Mouse (Mus musculus): ENCODE results near the gene Supt6. TPM values are rescaled to one million over a fixed set of nuclear protein-coding genes. Genes with fewer than 3 reads are reported as not detected.
A peak's percentile ranks its signal among the peaks of the same experiment; 100 is the strongest.

Gene Supt6
- polyA plus RNA-seq, 1 experiment from 2014 or later, result 30.9 TPM

- no peak for ATAC-seq (replicated peaks; ENCODE audit: low FRiP score)
Observed at GRCm38 (mm10) chr11:78245261-78245626, 543 bp downstream of the Supt6 start.

GRCm38 (mm10) chr11:78240193-78240857, 5.5 kb downstream of the Supt6 start:
- peaks cover 14% of the 10 kb centered on the region for H3K4me1 ChIP-seq (replicated peaks; ENCODE audit: control insufficient read depth, insufficient read depth, low read length)
- no peaks in the 10 kb centered on the region for H3K9me3 ChIP-seq (ENCODE audit: control insufficient read depth, low read length)
- H3K9ac ChIP-seq (ENCODE audit: low read depth, low read length), result no peak overlapping the region
- WGBS, result 92% methylated on average over 9 of the region's 9 CpGs
- H3K27ac ChIP-seq (ENCODE audit: low read depth, low read length), result no peak overlapping the region
- no peak overlapping the region for H3K4me2 ChIP-seq
- H3K4me3 ChIP-seq (ENCODE audit: low read depth, low read length), result no peak overlapping the region
- ATAC-seq (replicated peaks; ENCODE audit: low FRiP score) (no peak), DNase-seq (ENCODE audit: low spot score) (no peak)
- no peaks in the 10 kb centered on the region for H3K27me3 ChIP-seq (replicated peaks; ENCODE audit: control insufficient read depth, insufficient read depth, low read length)
- H3K36me3 ChIP-seq (ENCODE audit: control insufficient read depth, insufficient read depth, low read length), result peaks cover 23% of the 10 kb centered on the region

More at GRCm38 (mm10) chr11:78245261-78245626, 543 bp downstream of the Supt6 start:
- peak overlapping the region; percentile 94 for H3K9ac ChIP-seq (ENCODE audit: low read depth, low read length)
- peaks cover 21% of the 10 kb centered on the region for H3K4me1 ChIP-seq (replicated peaks; ENCODE audit: control insufficient read depth, insufficient read depth, low read length)
- WGBS, result under 1% methylated on average over 19 of the region's 19 CpGs
- no peaks in the 10 kb centered on the region for H3K27me3 ChIP-seq (replicated peaks; ENCODE audit: control insufficient read depth, insufficient read depth, low read length)
- peak overlapping the region; percentile 85 for H3K27ac ChIP-seq (ENCODE audit: low read depth, low read length)
- no peaks in the 10 kb centered on the region for H3K9me3 ChIP-seq (ENCODE audit: control insufficient read depth, low read length)
- peaks cover 5% of the 10 kb centered on the region for H3K36me3 ChIP-seq (ENCODE audit: control insufficient read depth, insufficient read depth, low read length)
- peak overlapping the region; percentile 99 for H3K4me3 ChIP-seq (ENCODE audit: low read depth, low read length)
- H3K4me2 ChIP-seq, result peak overlapping the region; percentile 75
- no peak for DNase-seq (ENCODE audit: low spot score)

GRCm38 (mm10) chr11:78231518-78231917, 14.3 kb downstream of the Supt6 start:
- Histone ChIP-seq H3K4me3 (ENCODE audit: low read depth, low read length) (no peak overlapping the region), H3K9ac (ENCODE audit: low read depth, low read length) (no peak overlapping the region), H3K9me3 (ENCODE audit: control insufficient read depth, low read length) (no peaks in the 10 kb centered on the region), H3K36me3 (ENCODE audit: control insufficient read depth, insufficient read depth, low read length) (peaks cover 61% of the 10 kb centered on the region), H3K4me2 (no peak overlapping the region), H3K27ac (ENCODE audit: low read depth, low read length) (no peak overlapping the region), H3K4me1 (replicated peaks; ENCODE audit: control insufficient read depth, insufficient read depth, low read length) (no peaks in the 10 kb centered on the region), H3K27me3 (replicated peaks; ENCODE audit: control insufficient read depth, insufficient read depth, low read length) (no peaks in the 10 kb centered on the region)
- ATAC-seq (replicated peaks; ENCODE audit: low FRiP score) (no peak), DNase-seq (ENCODE audit: low spot score) (no peak)
- 87% methylated on average over 6 of the region's 6 CpGs for WGBS

GRCm38 (mm10) chr11:78223586-78223985, 22.2 kb downstream of the Supt6 start:
- H3K36me3 ChIP-seq (ENCODE audit: control insufficient read depth, insufficient read depth, low read length), result peaks cover 73% of the 10 kb centered on the region
- DNase-seq (ENCODE audit: low spot score) (no peak), ATAC-seq (replicated peaks; ENCODE audit: low FRiP score) (no peak)
- H3K4me1 ChIP-seq (replicated peaks; ENCODE audit: control insufficient read depth, insufficient read depth, low read length), result no peaks in the 10 kb centered on the region
- 89% methylated on average over 4 of the region's 4 CpGs for WGBS
- H3K4me2 ChIP-seq, result no peak overlapping the region
- H3K27ac ChIP-seq (ENCODE audit: low read depth, low read length), result no peak overlapping the region
- no peak overlapping the region for H3K9ac ChIP-seq (ENCODE audit: low read depth, low read length)
- H3K27me3 ChIP-seq (replicated peaks; ENCODE audit: control insufficient read depth, insufficient read depth, low read length), result no peaks in the 10 kb centered on the region
- no peak overlapping the region for H3K4me3 ChIP-seq (ENCODE audit: low read depth, low read length)
- no peaks in the 10 kb centered on the region for H3K9me3 ChIP-seq (ENCODE audit: control insufficient read depth, low read length)

GRCm38 (mm10) chr11:78215709-78216317, 30.0 kb downstream of the Supt6 start:
- DNase-seq (ENCODE audit: low spot score) (no peak), ATAC-seq (replicated peaks; ENCODE audit: low FRiP score) (no peak)
- H3K27me3 ChIP-seq (replicated peaks; ENCODE audit: control insufficient read depth, insufficient read depth, low read length), result no peaks in the 10 kb centered on the region

GRCm38 (mm10) chr11:78213086-78213817, 32.5 kb downstream of the Supt6 start:
- DNase-seq (ENCODE audit: low spot score), result no peak
- WGBS, result 82% methylated on average over 14 of the region's 14 CpGs

More at GRCm38 (mm10) chr11:78215709-78216317, 30.0 kb downstream of the Supt6 start:
- H3K4me3 ChIP-seq (ENCODE audit: low read depth, low read length), result no peak overlapping the region
- H3K9me3 ChIP-seq (ENCODE audit: control insufficient read depth, low read length), result no peaks in the 10 kb centered on the region
- H3K4me2 ChIP-seq, result no peak overlapping the region
- H3K9ac ChIP-seq (ENCODE audit: low read depth, low read length), result no peak overlapping the region
- WGBS, result 93% methylated on average over 11 of the region's 11 CpGs
- no peak overlapping the region for H3K27ac ChIP-seq (ENCODE audit: low read depth, low read length)
- no peaks in the 10 kb centered on the region for H3K4me1 ChIP-seq (replicated peaks; ENCODE audit: control insufficient read depth, insufficient read depth, low read length)
- H3K36me3 ChIP-seq (ENCODE audit: control insufficient read depth, insufficient read depth, low read length), result peaks cover 70% of the 10 kb centered on the region

GRCm38 (mm10) chr11:78211513-78211912, 34.3 kb downstream of the Supt6 start:
- ATAC-seq (replicated peaks; ENCODE audit: low FRiP score) (no peak), DNase-seq (ENCODE audit: low spot score) (no peak)
- Histone ChIP-seq H3K27me3 (replicated peaks; ENCODE audit: control insufficient read depth, insufficient read depth, low read length) (no peaks in the 10 kb centered on the region), H3K4me1 (replicated peaks; ENCODE audit: control insufficient read depth, insufficient read depth, low read length) (no peaks in the 10 kb centered on the region), H3K36me3 (ENCODE audit: control insufficient read depth, insufficient read depth, low read length) (peaks cover 74% of the 10 kb centered on the region), H3K9me3 (ENCODE audit: control insufficient read depth, low read length) (no peaks in the 10 kb centered on the region), H3K4me2 (no peak overlapping the region), H3K27ac (ENCODE audit: low read depth, low read length) (no peak overlapping the region), H3K4me3 (ENCODE audit: low read depth, low read length) (no peak overlapping the region), H3K9ac (ENCODE audit: low read depth, low read length) (no peak overlapping the region)
- 89% methylated on average over 5 of the region's 5 CpGs for WGBS

More at GRCm38 (mm10) chr11:78213086-78213817, 32.5 kb downstream of the Supt6 start:
- H3K27ac ChIP-seq (ENCODE audit: low read depth, low read length), result no peak overlapping the region
- H3K36me3 ChIP-seq (ENCODE audit: control insufficient read depth, insufficient read depth, low read length), result peaks cover 73% of the 10 kb centered on the region
- H3K4me3 ChIP-seq (ENCODE audit: low read depth, low read length), result no peak overlapping the region
- ATAC-seq (replicated peaks; ENCODE audit: low FRiP score), result no peak
- no peak overlapping the region for H3K9ac ChIP-seq (ENCODE audit: low read depth, low read length)
- H3K9me3 ChIP-seq (ENCODE audit: control insufficient read depth, low read length), result no peaks in the 10 kb centered on the region
- H3K4me2 ChIP-seq, result no peak overlapping the region
- no peaks in the 10 kb centered on the region for H3K4me1 ChIP-seq (replicated peaks; ENCODE audit: control insufficient read depth, insufficient read depth, low read length)
- H3K27me3 ChIP-seq (replicated peaks; ENCODE audit: control insufficient read depth, insufficient read depth, low read length), result no peaks in the 10 kb centered on the region

GRCm38 (mm10) chr11:78210615-78211014, 35.2 kb downstream of the Supt6 start:
- Histone ChIP-seq H3K9ac (ENCODE audit: low read depth, low read length) (no peak overlapping the region), H3K36me3 (ENCODE audit: control insufficient read depth, insufficient read depth, low read length) (peaks cover 73% of the 10 kb centered on the region), H3K9me3 (ENCODE audit: control insufficient read depth, low read length) (no peaks in the 10 kb centered on the region), H3K27ac (ENCODE audit: low read depth, low read length) (no peak overlapping the region), H3K4me2 (no peak overlapping the region), H3K4me1 (replicated peaks; ENCODE audit: control insufficient read depth, insufficient read depth, low read length) (no peaks in the 10 kb centered on the region), H3K27me3 (replicated peaks; ENCODE audit: control insufficient read depth, insufficient read depth, low read length) (no peaks in the 10 kb centered on the region), H3K4me3 (ENCODE audit: low read depth, low read length) (no peak overlapping the region)
- DNase-seq (ENCODE audit: low spot score) (no peak), ATAC-seq (replicated peaks; ENCODE audit: low FRiP score) (no peak)
- 75% methylated on average over 7 of the region's 7 CpGs for WGBS
